Mouse (Mus musculus) intestine, postnatal 0 days (tissue): ENCODE results near the gene Mrps22. TPM values are rescaled to one million over a fixed set of nuclear protein-coding genes. Genes with fewer than 3 reads are reported as not detected.

Experiments used
- ATAC-seq: fragments of 200-750 bp; cut with Nextera tagmentation; 2 replicates; pipeline ENCODE4 v1.8.0; 2017; ENCODE audit warnings: mild to moderate bottlenecking, moderate TSS enrichment, moderate library complexity
- H3K27ac ChIP-seq: fragments of 300-500 bp; sonication (generic); 2 replicates; pipeline ENCODE4 v1.5.1; 2014; ENCODE audit warnings: mild to moderate bottlenecking, low read depth, low read length, moderate library complexity
- H3K27me3 ChIP-seq: fragments of 300-500 bp; sonication (generic); replicated peaks from 2 replicates; pipeline ENCODE4 v1.6.1; 2014; ENCODE audit warnings: low read length, mixed read lengths; ENCODE audit not compliant: control insufficient read depth, insufficient read depth
- H3K36me3 ChIP-seq: fragments of 300-500 bp; sonication (generic); 2 replicates; pipeline ENCODE4 v1.6.1; 2014; ENCODE audit warnings: mild to moderate bottlenecking, moderate library complexity; ENCODE audit not compliant: control insufficient read depth, insufficient read depth
- H3K4me1 ChIP-seq: fragments of 300-500 bp; sonication (generic); replicated peaks from 2 replicates; pipeline ENCODE4 v1.6.1; 2014; ENCODE audit warnings: antibody characterized with exemption, low read length, mixed read lengths; ENCODE audit not compliant: control insufficient read depth, insufficient read depth
- H3K4me2 ChIP-seq: fragments of 300-500 bp; sonication (generic); replicated peaks from 2 replicates; pipeline ENCODE4 v1.6.1; 2014; ENCODE audit warnings: low read depth, mild to moderate bottlenecking, moderate library complexity
- H3K4me3 ChIP-seq: fragments of 300-500 bp; sonication (generic); 2 replicates; pipeline ENCODE4 v1.5.1; 2014; ENCODE audit warnings: low read depth, low read length
- H3K9ac ChIP-seq: fragments of 300-500 bp; sonication (generic); 2 replicates; pipeline ENCODE4 v1.6.1; 2014; ENCODE audit warnings: mild to moderate bottlenecking, low read depth, low read length
- H3K9me3 ChIP-seq: fragments of 300-500 bp; sonication (generic); 2 replicates; pipeline ENCODE4 v1.6.1; 2016; ENCODE audit warnings: mixed run types; ENCODE audit not compliant: control insufficient read depth
- CTCF ChIP-seq: sonication (generic); IDR thresholded peaks from 2 replicates; pipeline ENCODE4 v1.5.1; 2016; ENCODE audit warnings: low read depth, mild to moderate bottlenecking, control low read depth, antibody characterized with exemption, moderate library complexity
- WGBS: fragments of 180-500 bp; shearing (Covaris S2); extraction: QIAGEN DNeasy Blood & Tissue Kit; methylation state at CpG from one replicate; pipeline ENCODE4 v1.1.7; 2014; 5-methylcytosine and 5-hydroxymethylcytosine counted together
- polyA plus RNA-seq: library from polyadenylated mRNA; unstranded; fragments of >200 nt; fragmentation: Nextera tagmentation; extraction: Ambion mirVana; gene quantifications from 2 replicates; pipeline ENCODE4 v1.2.1, GENCODE M21; 2015

Mrps22 gene
- polyA plus RNA-seq, 1 experiment from 2014 or later, result 28.1 TPM

DNA sequence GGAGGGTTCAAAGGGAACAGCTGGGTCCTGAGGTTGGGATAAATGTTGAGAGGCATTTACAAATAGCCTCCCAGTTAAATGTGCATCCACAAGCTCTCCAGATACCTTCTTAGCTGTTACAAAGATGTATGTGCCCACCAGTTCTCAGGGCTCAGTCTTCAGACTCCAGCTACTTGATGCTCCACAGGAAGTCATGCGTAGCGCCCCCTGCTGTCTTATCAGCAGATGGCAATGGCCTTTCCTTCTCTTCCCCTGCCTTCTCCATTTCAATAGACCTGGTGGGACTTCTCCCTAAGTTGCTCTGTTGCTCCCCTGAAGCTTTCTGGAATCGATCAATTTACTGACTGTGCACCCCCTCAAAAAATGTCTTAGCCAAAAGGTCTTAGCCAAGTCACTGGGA, 27.0 kb upstream of the Mrps22 start:
- WGBS, result 38% methylated on average over 3 of the region's 3 CpGs
- Histone ChIP-seq H3K27ac (no peak overlapping the region), H3K36me3 (no peaks in the 10 kb centered on the region), H3K9me3 (no peaks in the 10 kb centered on the region), H3K4me3 (no peak overlapping the region), H3K4me2 (no peak overlapping the region), H3K9ac (no peak overlapping the region), H3K27me3 (no peaks in the 10 kb centered on the region), H3K4me1 (no peaks in the 10 kb centered on the region)
- peak; percentile 59 for TF ChIP-seq CTCF
- ATAC-seq, result no peak

DNA sequence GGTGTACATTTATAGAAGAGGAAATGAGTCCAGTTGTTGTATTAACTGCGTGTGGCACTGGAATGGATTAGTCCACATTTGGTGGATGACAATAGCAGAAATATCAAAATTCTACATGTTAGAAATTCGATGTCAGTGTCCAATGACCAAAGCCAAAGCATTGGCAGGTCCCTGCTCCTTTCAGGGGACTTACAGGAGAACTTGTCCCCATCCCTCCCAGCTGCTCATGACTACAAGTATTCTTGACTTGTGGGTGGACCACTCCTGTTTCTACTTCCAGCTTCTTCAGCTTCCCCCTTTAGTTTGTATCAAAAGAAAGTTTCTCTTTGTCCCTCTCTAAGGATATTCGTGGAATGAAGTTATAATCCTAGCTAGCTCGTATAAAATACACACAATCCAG, 3.4 kb upstream of the Mrps22 start:
- no peak overlapping the region for H3K27ac ChIP-seq
- 67% methylated on average over 4 of the region's 4 CpGs for WGBS
- 0 out of 2 replicates have a peak, but pooled peaks cover 5% of the 10 kb centered on the region for H3K9me3 ChIP-seq
- peaks cover 5% of the 10 kb centered on the region; the same call in 1 of the 2 replicates for H3K4me1 ChIP-seq
- no peak for TF ChIP-seq CTCF
- no peak for ATAC-seq
- H3K4me3 ChIP-seq, result no peak overlapping the region
- no peaks in the 10 kb centered on the region for H3K27me3 ChIP-seq
- no peaks in the 10 kb centered on the region for H3K36me3 ChIP-seq
- H3K9ac ChIP-seq, result no peak overlapping the region
- H3K4me2 ChIP-seq, result no peak overlapping the region

DNA sequence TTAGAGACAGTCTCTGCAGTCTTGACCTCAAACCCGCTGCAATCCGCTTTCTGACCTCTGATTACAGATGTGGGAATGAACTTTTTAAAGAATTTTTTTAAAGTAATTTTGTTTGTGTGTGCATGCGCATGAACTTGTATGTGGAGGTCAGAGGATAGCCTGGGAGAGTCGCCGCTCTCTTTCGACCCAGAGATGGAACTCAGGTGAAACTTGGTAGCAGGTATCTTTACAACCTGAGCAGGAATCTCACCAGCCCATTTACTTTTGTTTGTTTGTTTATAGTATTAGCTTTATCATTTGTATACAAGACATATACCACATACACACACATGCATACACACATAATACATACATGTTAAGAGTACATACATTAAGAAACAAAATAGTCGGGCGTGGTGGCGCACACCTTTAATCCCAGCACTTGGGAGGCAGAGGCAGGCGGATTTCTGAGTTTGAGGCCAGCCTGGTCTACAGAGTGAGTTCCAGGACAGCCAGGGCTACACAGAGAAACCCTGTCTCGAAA, 438 bp upstream of the Mrps22 start:
- H3K4me3 ChIP-seq, result peak overlapping the region; percentile 80
- peak overlapping the region; percentile 82 for H3K4me2 ChIP-seq
- 0 out of 2 replicates have a peak, but pooled peaks have one; percentile 7 for ATAC-seq
- H3K9me3 ChIP-seq, result 0 out of 2 replicates have a peak, but pooled peaks cover 5% of the 10 kb centered on the region
- no peak overlapping the region for H3K9ac ChIP-seq
- 51% methylated on average over 11 of the region's 11 CpGs for WGBS
- H3K4me1 ChIP-seq, result peaks cover 5% of the 10 kb centered on the region; the same call in 1 of the 2 replicates
- no peak for TF ChIP-seq CTCF
- no peaks in the 10 kb centered on the region for H3K27me3 ChIP-seq
- H3K27ac ChIP-seq, result no peak overlapping the region
- no peaks in the 10 kb centered on the region for H3K36me3 ChIP-seq

DNA sequence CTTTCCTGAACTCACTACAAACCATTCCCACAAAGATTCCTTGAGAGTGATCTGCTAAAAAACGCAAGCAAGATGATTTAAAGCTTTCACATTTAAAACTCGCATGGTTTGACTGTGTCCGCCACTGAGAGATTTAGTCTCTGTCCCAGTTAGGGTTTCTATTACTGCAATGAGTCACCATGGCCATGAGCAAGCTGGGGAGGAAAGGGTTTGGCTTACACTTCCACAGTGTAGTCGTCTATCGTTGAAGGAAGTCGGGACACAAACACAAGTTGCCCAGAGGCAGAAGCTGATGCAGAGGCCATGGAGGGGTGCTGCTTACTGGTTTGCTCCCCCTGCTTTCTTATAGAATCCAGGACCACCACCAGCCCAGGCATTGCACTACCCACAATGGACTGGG, 1.4 kb downstream of the Mrps22 start:
- Histone ChIP-seq H3K9me3 (0 out of 2 replicates have a peak, but pooled peaks cover 5% of the 10 kb centered on the region), H3K36me3 (peaks cover 11% of the 10 kb centered on the region), H3K27ac (no peak overlapping the region), H3K9ac (no peak overlapping the region), H3K27me3 (no peaks in the 10 kb centered on the region), H3K4me2 (no peak overlapping the region), H3K4me3 (no peak overlapping the region), H3K4me1 (peaks cover 5% of the 10 kb centered on the region; the same call in 1 of the 2 replicates)
- TF ChIP-seq CTCF, result no peak
- 67% methylated on average over 6 of the region's 6 CpGs for WGBS
- no peak for ATAC-seq

DNA sequence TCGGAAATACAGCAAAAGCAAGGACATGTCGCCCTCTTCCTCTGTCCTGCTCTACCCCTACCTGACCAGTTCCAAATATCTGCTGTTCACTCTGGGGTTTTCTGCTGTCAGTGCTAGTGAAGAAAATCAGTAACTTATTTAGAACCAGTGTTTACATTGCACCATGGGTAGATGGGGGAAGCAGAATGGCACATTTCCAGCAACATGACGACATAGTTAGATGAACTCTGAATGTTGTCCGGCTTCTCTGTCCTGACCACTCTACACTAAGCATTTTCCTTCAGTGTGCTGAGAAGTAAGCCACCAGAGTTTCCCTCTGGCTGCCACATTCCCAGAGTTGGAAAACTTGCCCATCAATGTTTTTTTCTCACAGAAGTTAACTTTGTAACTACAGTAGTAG, 17.6 kb downstream of the Mrps22 start:
- 84% methylated on average over 4 of the region's 4 CpGs for WGBS
- no peaks in the 10 kb centered on the region for H3K27me3 ChIP-seq
- H3K36me3 ChIP-seq, result peaks cover 86% of the 10 kb centered on the region

DNA sequence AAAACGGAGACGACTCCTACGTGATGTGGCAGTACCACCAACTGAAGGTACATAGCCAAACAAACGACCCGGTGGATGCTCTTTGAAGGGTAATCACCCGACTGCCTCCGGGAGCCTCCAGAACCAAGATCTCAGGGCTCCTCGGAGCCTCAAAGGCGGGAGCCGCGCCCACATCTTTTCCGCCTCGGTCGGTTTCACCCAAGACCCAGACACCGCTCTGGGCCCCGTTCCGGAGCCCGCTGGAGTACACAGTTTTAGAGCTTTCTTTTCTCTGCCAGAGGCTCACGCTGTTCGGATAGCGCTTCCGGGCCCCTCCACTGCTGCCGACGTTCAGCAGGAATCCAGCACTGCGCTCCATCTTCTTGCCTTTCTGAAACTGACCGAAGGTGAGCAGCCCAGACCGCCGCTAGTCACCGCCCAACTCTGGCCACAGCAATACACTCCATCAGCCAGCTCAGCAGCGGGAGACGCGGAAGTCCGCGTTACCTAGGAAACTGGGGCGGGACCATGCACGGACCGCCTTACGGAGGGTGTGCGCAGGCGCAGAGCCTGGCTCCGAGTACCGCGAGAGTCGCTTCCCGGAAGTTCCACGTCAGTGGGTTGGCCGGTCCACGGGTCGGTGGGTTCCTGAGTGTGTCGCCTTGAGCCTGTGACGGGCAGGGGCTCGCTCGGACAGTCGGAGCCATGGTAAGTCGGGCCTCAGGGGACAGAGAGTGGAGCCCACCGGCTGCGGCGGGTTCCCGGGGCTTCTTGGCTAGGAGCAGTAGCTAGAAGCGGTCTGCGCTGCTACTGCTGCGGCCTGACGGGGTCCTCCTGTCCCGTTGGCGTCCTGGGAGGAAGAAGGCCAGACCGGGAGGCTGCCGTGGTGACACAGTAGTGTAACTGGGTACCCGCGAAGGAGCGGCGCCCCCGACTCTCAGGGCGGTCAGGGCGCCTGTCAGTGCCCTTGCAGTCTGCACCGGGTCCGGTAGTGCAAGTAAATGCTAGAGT, 38.0 kb downstream of the Mrps22 start, which contains the start of gene Copb2:
Copb2 (plus strand) TSS at position 585 of the 990 bp plus-strand sequence.
- peak within 1 kb of the TSS; percentile 85 for H3K9ac ChIP-seq
- no peak for TF ChIP-seq CTCF
- WGBS, result under 1% methylated on average over 76 of the region's 76 CpGs
- peak within 1 kb of the TSS; percentile 79 for H3K27ac ChIP-seq
- no peaks in the 10 kb centered on the region for H3K9me3 ChIP-seq
- peak within 1 kb of the TSS; percentile 74 for H3K4me2 ChIP-seq
- H3K27me3 ChIP-seq, result no peaks in the 10 kb centered on the region
- peaks cover 6% of the 10 kb centered on the region for H3K36me3 ChIP-seq
- H3K4me1 ChIP-seq, result no peaks in the 10 kb centered on the region
- H3K4me3 ChIP-seq, result peak within 1 kb of the TSS; percentile 71
- ATAC-seq, result peak; percentile 98

More for the DNA sequence above, 17.6 kb downstream of the Mrps22 start:
- no peaks in the 10 kb centered on the region for H3K4me1 ChIP-seq
- H3K9me3 ChIP-seq, result no peaks in the 10 kb centered on the region
- H3K4me3 ChIP-seq, result no peak overlapping the region
- H3K9ac ChIP-seq, result no peak overlapping the region
- no peak for TF ChIP-seq CTCF
- ATAC-seq, result no peak
- H3K4me2 ChIP-seq, result no peak overlapping the region
- no peak overlapping the region for H3K27ac ChIP-seq
